ENCODE assay signal across 32 mouse cellular contexts in genomic region chr10:105532019-105532525, GRCm38 (mm10). TPM values are rescaled to one million over a fixed set of nuclear protein-coding genes. Genes with fewer than 3 reads are reported as not detected.
DNase-seq lines count a peak whose midpoint lies in the region; ATAC-seq and TF ChIP-seq lines count a peak whose summit lies in the region.
"Had no signal": no experiment of that assay in that cellular context is flagged by ENCODE, and none has a peak within 500 bp of the region (broad histone marks: within the 10 kb centered on the region; RNA-seq: fewer than 3 reads in every experiment).

No protein-coding gene starts in this region.

- TF ChIP-seq POLR2A in brain, embryonic 14.5 days (IDR thresholded peaks at IDR 0.05; ENCODE audit: borderline replicate concordance, extremely low read depth, insufficient read depth, insufficient read length, poor library complexity, severe bottlenecking) = no peak

- no peak for DNase-seq in forebrain, embryonic 11.5 days (ENCODE audit: low spot score)
- no peak for DNase-seq in forebrain, postnatal 0 days
- no peak for DNase-seq in midbrain, embryonic 11.5 days (ENCODE audit: low spot score, missing footprints)
- no peak for DNase-seq in midbrain, postnatal 0 days (ENCODE audit: low spot score)
- peak; percentile 60 for DNase-seq in brain, embryonic 14.5 days (ENCODE audit: low read depth)
- no peak for DNase-seq in kidney, postnatal 25 days
- DNase-seq: adrenal gland, adult 2 months; adrenal gland, postnatal 36 days; cerebellum, adult 2 months; cerebellum, postnatal 14 days; gastrocnemius, postnatal 25 days; heart, adult 11 months; kidney, adult 18-20 months; kidney, postnatal 36 days; liver, postnatal 0 days; right cerebral cortex, postnatal 14 days; thymus, adult 2 months; thymus, postnatal 36 days had no signal

- no peaks in the 10 kb centered on the region for H3K4me1 ChIP-seq in forebrain, embryonic 11.5 days (replicated peaks; ENCODE audit: control insufficient read depth, insufficient read depth, low read length)
- no peaks in the 10 kb centered on the region for H3K4me1 ChIP-seq in forebrain, postnatal 0 days (ENCODE audit: insufficient read depth)
- peaks cover 6% of the 10 kb centered on the region for H3K4me1 ChIP-seq in midbrain, embryonic 11.5 days (ENCODE audit: control insufficient read depth, insufficient read depth, low read length)
- H3K4me1 ChIP-seq in midbrain, postnatal 0 days (ENCODE audit: insufficient read depth, low read length) = no peaks in the 10 kb centered on the region
- H3K4me1 ChIP-seq in intestine, embryonic 15.5 days (replicated peaks) = 0 out of 2 replicates have a peak, but pooled peaks cover under 1% of the 10 kb centered on the region
- H3K4me1 ChIP-seq in liver, embryonic 12.5 days = no peaks in the 10 kb centered on the region
- H3K4me1 ChIP-seq: megakaryocyte, embryonic 14.5 days had no signal

- no peak overlapping the region for H3K4me3 ChIP-seq in forebrain, embryonic 11.5 days (ENCODE audit: low read depth, low read length)
- H3K4me3 ChIP-seq in forebrain, postnatal 0 days (ENCODE audit: low read depth, low read length) = no peak overlapping the region
- no peak overlapping the region for H3K4me3 ChIP-seq in midbrain, embryonic 11.5 days (ENCODE audit: low read depth, low read length)
- no peak overlapping the region for H3K4me3 ChIP-seq in midbrain, postnatal 0 days (ENCODE audit: low read depth, low read length)
- no peak overlapping the region for H3K4me3 ChIP-seq in intestine, embryonic 15.5 days (replicated peaks)
- no peak overlapping the region for H3K4me3 ChIP-seq in liver, embryonic 12.5 days
- H3K4me3 ChIP-seq: embryonic facial prominence, embryonic 10.5 days; embryonic facial prominence, embryonic 15.5 days; kidney, embryonic 15.5 days; layer of hippocampus, adult 2 months; left cerebral cortex, adult 2 months; limb, embryonic 13.5 days; megakaryocyte, embryonic 14.5 days; neural tube, embryonic 15.5 days had no signal

- no peaks in the 10 kb centered on the region for H3K9me3 ChIP-seq in forebrain, embryonic 11.5 days (ENCODE audit: control insufficient read depth, low read length)
- H3K9me3 ChIP-seq in forebrain, postnatal 0 days (ENCODE audit: low read length) = no peaks in the 10 kb centered on the region
- no peaks in the 10 kb centered on the region for H3K9me3 ChIP-seq in midbrain, embryonic 11.5 days (ENCODE audit: control insufficient read depth, low read length)
- no peaks in the 10 kb centered on the region for H3K9me3 ChIP-seq in midbrain, postnatal 0 days (ENCODE audit: low read length)
- no peaks in the 10 kb centered on the region for H3K9me3 ChIP-seq in intestine, embryonic 15.5 days
- H3K9me3 ChIP-seq in liver, embryonic 12.5 days (replicated peaks) = no peaks in the 10 kb centered on the region
- H3K9me3 ChIP-seq: embryonic facial prominence, embryonic 10.5 days; embryonic facial prominence, embryonic 15.5 days; kidney, embryonic 15.5 days; limb, embryonic 13.5 days; megakaryocyte, embryonic 14.5 days; neural tube, embryonic 15.5 days had no signal

- no peak for TF ChIP-seq CTCF in forebrain, postnatal 0 days (IDR thresholded peaks at IDR 0.05; ENCODE audit: low read depth)
- no peak for TF ChIP-seq CTCF in midbrain, postnatal 0 days (IDR thresholded peaks at IDR 0.05)
- no peak for TF ChIP-seq CTCF in brain, embryonic 14.5 days (IDR thresholded peaks at IDR 0.05; ENCODE audit: borderline replicate concordance, extremely low read depth, insufficient read depth, insufficient read length)

- WGBS in forebrain, embryonic 11.5 days = 60% methylated on average over 5 of the region's 5 CpGs
- 42% methylated on average over 5 of the region's 5 CpGs for WGBS in forebrain, postnatal 0 days
- WGBS in midbrain, embryonic 11.5 days = 79% methylated on average over 5 of the region's 5 CpGs
- 77% methylated on average over 5 of the region's 5 CpGs for WGBS in midbrain, postnatal 0 days
- WGBS in intestine, embryonic 15.5 days = 83% methylated on average over 5 of the region's 5 CpGs
- 66% methylated on average over 5 of the region's 5 CpGs for WGBS in liver, embryonic 12.5 days (ENCODE audit: insufficient replicate concordance)

- H3K4me2 ChIP-seq in forebrain, embryonic 11.5 days (ENCODE audit: low read depth, low read length, severe bottlenecking) = no peak overlapping the region
- H3K4me2 ChIP-seq in forebrain, postnatal 0 days (ENCODE audit: low read depth) = no peak overlapping the region
- H3K4me2 ChIP-seq in midbrain, embryonic 11.5 days = no peak overlapping the region
- H3K4me2 ChIP-seq in midbrain, postnatal 0 days (ENCODE audit: low read depth, low read length, poor library complexity, severe bottlenecking) = no peak overlapping the region
- no peak overlapping the region for H3K4me2 ChIP-seq in intestine, embryonic 15.5 days (replicated peaks)
- no peak overlapping the region for H3K4me2 ChIP-seq in liver, embryonic 12.5 days
- H3K4me2 ChIP-seq: embryonic facial prominence, embryonic 15.5 days; heart, embryonic 11.5 days; kidney, embryonic 15.5 days; liver, embryonic 11.5 days; neural tube, embryonic 15.5 days had no signal

- no peak overlapping the region for H3K27ac ChIP-seq in forebrain, embryonic 11.5 days (ENCODE audit: low read depth, low read length)
- H3K27ac ChIP-seq in forebrain, postnatal 0 days (ENCODE audit: low read depth, low read length) = no peak overlapping the region
- no peak overlapping the region for H3K27ac ChIP-seq in midbrain, embryonic 11.5 days (ENCODE audit: low read depth, low read length)
- no peak overlapping the region for H3K27ac ChIP-seq in midbrain, postnatal 0 days (ENCODE audit: low read depth, low read length)
- no peak overlapping the region for H3K27ac ChIP-seq in intestine, embryonic 15.5 days
- no peak overlapping the region for H3K27ac ChIP-seq in liver, embryonic 12.5 days
- H3K27ac ChIP-seq: embryonic facial prominence, embryonic 10.5 days; embryonic facial prominence, embryonic 15.5 days; kidney, embryonic 15.5 days; layer of hippocampus, adult 2 months; left cerebral cortex, adult 2 months; limb, embryonic 13.5 days; neural tube, embryonic 15.5 days had no signal

- no peaks in the 10 kb centered on the region for H3K27me3 ChIP-seq in forebrain, embryonic 11.5 days (ENCODE audit: control insufficient read depth, insufficient read depth, low read length)
- no peaks in the 10 kb centered on the region for H3K27me3 ChIP-seq in forebrain, postnatal 0 days (ENCODE audit: insufficient read depth, low read length)
- H3K27me3 ChIP-seq in midbrain, embryonic 11.5 days (ENCODE audit: control insufficient read depth, insufficient read depth, low read length) = no peaks in the 10 kb centered on the region
- no peaks in the 10 kb centered on the region for H3K27me3 ChIP-seq in midbrain, postnatal 0 days (ENCODE audit: insufficient read depth, low read length)
- H3K27me3 ChIP-seq in intestine, embryonic 15.5 days (replicated peaks) = no peaks in the 10 kb centered on the region
- no peaks in the 10 kb centered on the region for H3K27me3 ChIP-seq in liver, embryonic 12.5 days (replicated peaks)
- H3K27me3 ChIP-seq: CH12.LX; embryonic facial prominence, embryonic 15.5 days; kidney, embryonic 15.5 days; limb, embryonic 13.5 days; megakaryocyte, embryonic 14.5 days; neural tube, embryonic 15.5 days had no signal

- no peak overlapping the region for H3K9ac ChIP-seq in forebrain, embryonic 11.5 days (ENCODE audit: low read length)
- no peak overlapping the region for H3K9ac ChIP-seq in forebrain, postnatal 0 days
- no peak overlapping the region for H3K9ac ChIP-seq in midbrain, embryonic 11.5 days (ENCODE audit: low read length)
- H3K9ac ChIP-seq in midbrain, postnatal 0 days (replicated peaks; ENCODE audit: low read length, poor library complexity, severe bottlenecking) = no peak overlapping the region
- no peak overlapping the region for H3K9ac ChIP-seq in intestine, embryonic 15.5 days
- no peak overlapping the region for H3K9ac ChIP-seq in liver, embryonic 12.5 days
- H3K9ac ChIP-seq: embryonic facial prominence, embryonic 15.5 days; kidney, embryonic 15.5 days; limb, embryonic 13.5 days; liver, postnatal 0 days; neural tube, embryonic 15.5 days had no signal

- ATAC-seq in forebrain, embryonic 11.5 days (replicated peaks; ENCODE audit: low FRiP score) = 0 out of 2 replicates have a peak, but pooled peaks have one; percentile 19
- no peak for ATAC-seq in forebrain, postnatal 0 days
- ATAC-seq in midbrain, embryonic 11.5 days (ENCODE audit: low FRiP score) = peak; percentile 31; the same call in 1 of the 2 replicates
- ATAC-seq in midbrain, postnatal 0 days (ENCODE audit: low FRiP score) = no peak
- 0 out of 2 replicates have a peak, but pooled peaks have one; percentile 6 for ATAC-seq in intestine, embryonic 15.5 days
- ATAC-seq in liver, embryonic 12.5 days = no peak
- ATAC-seq: activated CD4-positive, CD25-positive, alpha-beta regulatory T cell, adult 4 months; liver, postnatal 0 days had no signal

- no peaks in the 10 kb centered on the region for H3K36me3 ChIP-seq in forebrain, embryonic 11.5 days (ENCODE audit: control insufficient read depth, insufficient read depth, low read length)
- no peaks in the 10 kb centered on the region for H3K36me3 ChIP-seq in forebrain, postnatal 0 days (ENCODE audit: insufficient read depth)
- H3K36me3 ChIP-seq in midbrain, embryonic 11.5 days (ENCODE audit: control insufficient read depth, insufficient read depth, low read length) = no peaks in the 10 kb centered on the region
- no peaks in the 10 kb centered on the region for H3K36me3 ChIP-seq in midbrain, postnatal 0 days (ENCODE audit: insufficient read depth, low read length)
- H3K36me3 ChIP-seq in intestine, embryonic 15.5 days = no peaks in the 10 kb centered on the region
- no peaks in the 10 kb centered on the region for H3K36me3 ChIP-seq in liver, embryonic 12.5 days
- H3K36me3 ChIP-seq: embryonic facial prominence, embryonic 10.5 days; embryonic facial prominence, embryonic 15.5 days; kidney, embryonic 15.5 days; limb, embryonic 13.5 days; neural tube, embryonic 15.5 days had no signal

RNA-seq across cellular contexts. Expression of gene Tmtc2, which starts 42.2 kb away (rescaled TPM):
- 3.9 and 4.0 TPM in 2 replicates for polyA plus RNA-seq in forebrain, embryonic 11.5 days (2014; fragmentation: Nextera tagmentation; extraction: Ambion mirVana)
- total RNA-seq in forebrain, postnatal 0 days (2014; rRNA removed) = 8.5 and 11.1 TPM in 2 replicates
- polyA plus RNA-seq in forebrain, postnatal 0 days (2015; fragmentation: Nextera tagmentation; extraction: Ambion mirVana) = 3.2 and 4.6 TPM in 2 replicates
- 3.7 and 6.0 TPM in 2 replicates for polyA plus RNA-seq in midbrain, embryonic 11.5 days (2014; fragmentation: Nextera tagmentation; extraction: Ambion mirVana)
- 12.9 and 14.6 TPM in 2 replicates for total RNA-seq in midbrain, postnatal 0 days (2014; rRNA removed)
- polyA plus RNA-seq in midbrain, postnatal 0 days (2015; fragmentation: Nextera tagmentation; extraction: Ambion mirVana) = 4.1 and 5.3 TPM in 2 replicates
- 9.5 and 14.5 TPM in 2 replicates for polyA plus RNA-seq in brain, embryonic 14.5 days (2012; rRNA removed)
- 8.7 and 9.1 TPM in 2 replicates for polyA plus RNA-seq in intestine, embryonic 15.5 days (2015; fragmentation: Nextera tagmentation; extraction: Ambion mirVana)
- polyA plus RNA-seq in liver, embryonic 12.5 days (2016; fragmentation: Nextera tagmentation; extraction: Ambion mirVana) = 2.8 TPM in 2 replicates
- total RNA-seq: CH12.LX had no signal
- polyA plus RNA-seq: activated CD4-positive, CD25-positive, alpha-beta regulatory T cell, adult 4 months had no signal

Comparison
In these comparisons a context has a peak if more than half of its experiments do, and no peak if none do; other contexts are left out.
1. ATAC-seq: peak in forebrain, embryonic 11.5 days (single experiment), midbrain, embryonic 11.5 days (single experiment) and intestine, embryonic 15.5 days (single experiment); none in forebrain, postnatal 0 days (single experiment), midbrain, postnatal 0 days (single experiment) and liver, embryonic 12.5 days (single experiment).